Mouse (Mus musculus): ENCODE results near the gene Lgals9. TPM values are rescaled to one million over a fixed set of nuclear protein-coding genes. Genes with fewer than 3 reads are reported as not detected.

Gene Lgals9
- polyA plus RNA-seq, 1 experiment from 2014 or later = 26.4 TPM

DNA sequence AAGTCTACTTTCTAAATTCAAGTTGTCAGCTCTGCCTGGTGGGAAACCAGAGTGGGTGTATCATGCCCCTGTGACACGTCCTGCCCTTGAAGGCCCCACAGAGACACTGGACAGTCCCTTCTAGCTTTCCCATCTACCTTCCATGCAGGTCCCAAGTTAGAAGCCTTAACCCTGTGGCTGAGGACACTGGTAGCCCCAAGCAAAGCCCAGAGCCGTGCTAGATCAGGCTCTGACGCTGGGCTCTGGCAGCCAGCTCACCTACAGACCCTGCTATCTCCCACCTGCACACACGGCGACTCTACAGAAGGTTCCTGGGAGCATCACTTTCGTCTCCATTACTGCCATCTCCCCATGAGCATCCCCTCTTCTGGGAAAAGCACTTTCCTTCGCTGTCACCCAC is 1.2 kb downstream of the Lgals9 start:
- no peaks in the 10 kb centered on the region for H3K27me3 ChIP-seq (ENCODE audit: control insufficient read depth, insufficient read depth, low read length)
- no peak overlapping the region for H3K4me2 ChIP-seq (replicated peaks; ENCODE audit: low read depth, low read length)
- ATAC-seq (ENCODE audit: low FRiP score, low TSS enrichment) = no peak
- no peaks in the 10 kb centered on the region for H3K9me3 ChIP-seq (ENCODE audit: control insufficient read depth, low read length)
- H3K9ac ChIP-seq (ENCODE audit: low read depth, low read length) = no peak overlapping the region
- no peak overlapping the region for H3K27ac ChIP-seq (ENCODE audit: low read depth, low read length)
- WGBS = 85% methylated on average over 7 of the region's 7 CpGs
- H3K4me1 ChIP-seq (ENCODE audit: control insufficient read depth, insufficient read depth, low read length) = no peaks in the 10 kb centered on the region
- H3K36me3 ChIP-seq (ENCODE audit: control insufficient read depth, insufficient read depth, low read length) = no peaks in the 10 kb centered on the region
- H3K4me3 ChIP-seq (ENCODE audit: low read length) = no peak overlapping the region

GRCm38 (mm10) chr11:78982513-78983291 is 2.0 kb downstream of the Lgals9 start:
- Histone ChIP-seq H3K4me1 (ENCODE audit: control insufficient read depth, insufficient read depth, low read length) (no peaks in the 10 kb centered on the region), H3K4me3 (ENCODE audit: low read length) (no peak overlapping the region), H3K27ac (ENCODE audit: low read depth, low read length) (no peak overlapping the region), H3K9ac (ENCODE audit: low read depth, low read length) (no peak overlapping the region), H3K27me3 (ENCODE audit: control insufficient read depth, insufficient read depth, low read length) (no peaks in the 10 kb centered on the region), H3K36me3 (ENCODE audit: control insufficient read depth, insufficient read depth, low read length) (no peaks in the 10 kb centered on the region), H3K4me2 (replicated peaks; ENCODE audit: low read depth, low read length) (no peak overlapping the region), H3K9me3 (ENCODE audit: control insufficient read depth, low read length) (no peaks in the 10 kb centered on the region)
- WGBS = 79% methylated on average over 12 of the region's 12 CpGs
- no peak for ATAC-seq (ENCODE audit: low FRiP score, low TSS enrichment)

- H3K36me3 ChIP-seq (ENCODE audit: control insufficient read depth, insufficient read depth, low read length) = no peaks in the 10 kb centered on the region
- no peaks in the 10 kb centered on the region for H3K4me1 ChIP-seq (ENCODE audit: control insufficient read depth, insufficient read depth, low read length)
- no peak overlapping the region for H3K4me2 ChIP-seq (replicated peaks; ENCODE audit: low read depth, low read length)
- no peaks in the 10 kb centered on the region for H3K27me3 ChIP-seq (ENCODE audit: control insufficient read depth, insufficient read depth, low read length)
- no peak overlapping the region for H3K9ac ChIP-seq (ENCODE audit: low read depth, low read length)
- H3K4me3 ChIP-seq (ENCODE audit: low read length) = no peak overlapping the region
- no peaks in the 10 kb centered on the region for H3K9me3 ChIP-seq (ENCODE audit: control insufficient read depth, low read length)
- no peak overlapping the region for H3K27ac ChIP-seq (ENCODE audit: low read depth, low read length)
- no peak for ATAC-seq (ENCODE audit: low FRiP score, low TSS enrichment)
- 69% methylated on average over 2 of the region's 2 CpGs for WGBS
Observed at GRCm38 (mm10) chr11:78982042-78982441, 2.7 kb downstream of the Lgals9 start.

- ATAC-seq (ENCODE audit: low FRiP score, low TSS enrichment) = no peak
- WGBS = 77% methylated on average over 4 of the region's 4 CpGs
- H3K9ac ChIP-seq (ENCODE audit: low read depth, low read length) = no peak overlapping the region
Observed at GRCm38 (mm10) chr11:78980083-78980634, 4.6 kb downstream of the Lgals9 start.

GRCm38 (mm10) chr11:78978176-78979019 is 6.3 kb downstream of the Lgals9 start:
- Histone ChIP-seq H3K36me3 (ENCODE audit: control insufficient read depth, insufficient read depth, low read length) (no peaks in the 10 kb centered on the region), H3K9me3 (ENCODE audit: control insufficient read depth, low read length) (no peaks in the 10 kb centered on the region), H3K4me3 (ENCODE audit: low read length) (no peak overlapping the region), H3K4me2 (replicated peaks; ENCODE audit: low read depth, low read length) (no peak overlapping the region), H3K9ac (ENCODE audit: low read depth, low read length) (no peak overlapping the region), H3K4me1 (ENCODE audit: control insufficient read depth, insufficient read depth, low read length) (no peaks in the 10 kb centered on the region), H3K27ac (ENCODE audit: low read depth, low read length) (no peak overlapping the region), H3K27me3 (ENCODE audit: control insufficient read depth, insufficient read depth, low read length) (no peaks in the 10 kb centered on the region)
- no peak for ATAC-seq (ENCODE audit: low FRiP score, low TSS enrichment)
- 88% methylated on average over 12 of the region's 12 CpGs for WGBS

More at GRCm38 (mm10) chr11:78980083-78980634, 4.6 kb downstream of the Lgals9 start:
- H3K9me3 ChIP-seq (ENCODE audit: control insufficient read depth, low read length) = no peaks in the 10 kb centered on the region
- H3K4me2 ChIP-seq (replicated peaks; ENCODE audit: low read depth, low read length) = no peak overlapping the region
- no peaks in the 10 kb centered on the region for H3K4me1 ChIP-seq (ENCODE audit: control insufficient read depth, insufficient read depth, low read length)
- H3K4me3 ChIP-seq (ENCODE audit: low read length) = no peak overlapping the region
- no peak overlapping the region for H3K27ac ChIP-seq (ENCODE audit: low read depth, low read length)
- no peaks in the 10 kb centered on the region for H3K27me3 ChIP-seq (ENCODE audit: control insufficient read depth, insufficient read depth, low read length)
- H3K36me3 ChIP-seq (ENCODE audit: control insufficient read depth, insufficient read depth, low read length) = no peaks in the 10 kb centered on the region

DNA sequence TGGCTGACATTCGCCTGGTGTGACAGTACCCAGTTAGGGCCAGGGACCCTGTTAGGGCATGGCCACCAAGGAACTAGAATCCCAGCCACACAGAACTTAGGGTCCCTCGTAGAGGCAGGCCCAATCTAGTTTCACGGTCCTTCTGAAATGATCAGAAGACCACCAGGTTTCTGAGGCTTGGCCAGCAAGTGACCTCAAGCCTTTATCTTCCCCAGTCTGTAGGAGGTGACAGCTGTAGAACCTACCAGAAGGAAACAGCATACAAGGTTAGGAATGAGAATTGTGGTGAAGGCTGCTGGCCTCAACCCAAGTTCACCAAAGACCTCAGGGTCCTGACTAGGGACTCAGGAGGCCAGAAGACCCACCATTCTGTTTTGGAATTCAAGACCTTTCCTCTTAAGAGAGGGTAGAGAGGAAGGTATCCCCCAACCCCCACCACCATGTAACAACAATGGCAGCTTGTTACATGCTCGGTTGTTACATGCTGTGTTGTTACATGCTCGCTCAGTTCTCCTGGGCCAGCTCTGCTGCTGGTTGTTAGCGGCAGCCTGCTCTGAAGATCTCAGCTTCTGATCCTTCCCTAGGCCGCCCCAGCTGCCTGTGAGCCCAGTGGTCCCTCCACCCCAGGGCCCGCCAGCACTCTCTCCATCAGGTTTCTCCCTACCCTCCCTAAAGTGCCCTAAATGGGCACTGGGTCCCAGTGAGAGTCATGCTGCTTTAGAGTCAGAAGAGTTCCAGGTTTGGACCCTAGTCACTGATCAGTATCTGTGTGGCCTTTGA is 7.8 kb downstream of the Lgals9 start:
- Histone ChIP-seq H3K36me3 (ENCODE audit: control insufficient read depth, insufficient read depth, low read length) (no peaks in the 10 kb centered on the region), H3K9me3 (ENCODE audit: control insufficient read depth, low read length) (no peaks in the 10 kb centered on the region), H3K27ac (ENCODE audit: low read depth, low read length) (no peak overlapping the region), H3K9ac (ENCODE audit: low read depth, low read length) (no peak overlapping the region), H3K4me1 (ENCODE audit: control insufficient read depth, insufficient read depth, low read length) (0 out of 2 replicates have a peak, but pooled peaks cover 4% of the 10 kb centered on the region), H3K27me3 (ENCODE audit: control insufficient read depth, insufficient read depth, low read length) (no peaks in the 10 kb centered on the region), H3K4me2 (replicated peaks; ENCODE audit: low read depth, low read length) (no peak overlapping the region), H3K4me3 (ENCODE audit: low read length) (no peak overlapping the region)
- no peak for ATAC-seq (ENCODE audit: low FRiP score, low TSS enrichment)
- 86% methylated on average over 8 of the region's 8 CpGs for WGBS

DNA sequence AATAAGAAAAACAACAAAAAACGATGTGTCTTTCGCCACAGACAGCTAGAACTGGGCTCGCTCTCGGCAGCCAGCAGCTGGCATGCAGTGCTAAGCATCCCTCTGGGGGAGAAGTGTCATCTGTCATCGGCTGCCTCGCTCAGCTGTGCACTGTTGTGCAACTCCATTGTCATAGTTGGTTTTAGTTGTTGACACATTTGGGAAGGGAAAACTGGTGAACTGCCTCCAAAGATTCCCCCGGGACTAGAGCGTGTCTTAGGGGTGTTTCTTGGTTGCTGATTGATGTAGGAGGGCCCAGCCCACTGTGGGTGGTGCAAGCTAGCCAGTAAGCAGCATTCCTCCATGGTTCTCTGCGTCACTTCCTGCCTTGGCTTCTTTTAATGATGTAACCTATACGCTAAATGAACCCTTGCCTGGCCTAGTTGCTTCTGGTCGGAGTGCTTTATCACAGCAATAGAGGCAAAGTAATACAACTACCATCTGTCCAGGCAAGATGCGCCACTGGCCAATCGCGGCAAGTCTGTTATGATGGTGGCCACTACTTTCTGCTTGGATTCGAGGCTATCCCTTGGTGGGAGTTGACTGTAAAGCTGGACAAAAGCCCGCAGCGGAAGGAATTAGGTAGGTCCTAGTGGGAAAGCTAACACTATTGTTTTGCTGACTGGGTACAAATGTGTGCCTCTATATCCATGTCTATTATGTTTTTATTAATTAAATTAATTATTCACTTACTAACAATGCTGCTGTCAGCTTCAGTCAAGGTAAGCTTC is 11.2 kb downstream of the Lgals9 start:
- Histone ChIP-seq H3K9ac (ENCODE audit: low read depth, low read length) (no peak overlapping the region), H3K9me3 (ENCODE audit: control insufficient read depth, low read length) (no peaks in the 10 kb centered on the region), H3K27me3 (ENCODE audit: control insufficient read depth, insufficient read depth, low read length) (no peaks in the 10 kb centered on the region), H3K4me2 (replicated peaks; ENCODE audit: low read depth, low read length) (no peak overlapping the region), H3K36me3 (ENCODE audit: control insufficient read depth, insufficient read depth, low read length) (no peaks in the 10 kb centered on the region), H3K27ac (ENCODE audit: low read depth, low read length) (no peak overlapping the region), H3K4me1 (ENCODE audit: control insufficient read depth, insufficient read depth, low read length) (0 out of 2 replicates have a peak, but pooled peaks cover 4% of the 10 kb centered on the region), H3K4me3 (ENCODE audit: low read length) (no peak overlapping the region)
- WGBS = 66% methylated on average over 17 of the region's 17 CpGs
- no peak for ATAC-seq (ENCODE audit: low FRiP score, low TSS enrichment)

DNA sequence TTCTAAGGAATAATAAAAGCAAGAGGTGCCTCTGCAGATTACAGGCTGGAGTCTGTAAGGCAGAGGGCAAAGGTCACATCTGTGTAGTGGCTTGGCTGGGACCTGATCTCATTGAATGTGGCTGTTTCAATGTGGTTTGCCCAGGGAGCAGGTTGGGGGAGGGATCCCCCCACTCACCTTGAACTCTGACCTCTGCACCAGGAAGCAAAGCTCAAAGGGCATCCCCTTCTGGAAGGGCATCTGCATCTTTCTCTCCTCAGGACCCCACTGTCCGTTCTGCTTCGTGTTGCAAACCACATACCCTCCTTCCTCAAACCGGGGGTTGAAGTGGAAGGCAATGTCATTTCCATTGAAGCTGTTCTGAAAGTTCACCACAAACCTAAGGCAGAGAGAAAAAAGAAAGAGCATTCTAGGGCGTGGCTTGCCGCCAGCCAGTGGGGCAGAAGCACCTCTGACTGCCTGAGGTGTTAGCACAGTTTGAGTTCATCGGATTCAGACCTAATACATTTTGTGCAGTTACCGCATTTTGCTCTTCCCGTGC is 11.9 kb downstream of the Lgals9 start:
- 56% methylated on average over 8 of the region's 8 CpGs for WGBS
- Histone ChIP-seq H3K4me1 (ENCODE audit: control insufficient read depth, insufficient read depth, low read length) (0 out of 2 replicates have a peak, but pooled peaks cover 4% of the 10 kb centered on the region), H3K4me3 (ENCODE audit: low read length) (no peak overlapping the region), H3K4me2 (replicated peaks; ENCODE audit: low read depth, low read length) (no peak overlapping the region), H3K9me3 (ENCODE audit: control insufficient read depth, low read length) (no peaks in the 10 kb centered on the region), H3K27ac (ENCODE audit: low read depth, low read length) (no peak overlapping the region), H3K27me3 (ENCODE audit: control insufficient read depth, insufficient read depth, low read length) (no peaks in the 10 kb centered on the region), H3K9ac (ENCODE audit: low read depth, low read length) (no peak overlapping the region), H3K36me3 (ENCODE audit: control insufficient read depth, insufficient read depth, low read length) (no peaks in the 10 kb centered on the region)
- ATAC-seq (ENCODE audit: low FRiP score, low TSS enrichment) = no peak

All from kidney, embryonic 14.5 days (tissue).